Mouse (Mus musculus): ENCODE results near the gene Rbck1. TPM values are rescaled to one million over a fixed set of nuclear protein-coding genes. Genes with fewer than 3 reads are reported as not detected.

Rbck1 gene
- polyA plus RNA-seq, 1 experiment from 2014 or later, result 31.0 TPM

- Histone ChIP-seq H3K4me2 (ENCODE audit: low read depth, low read length) (no peak overlapping the region), H3K4me3 (ENCODE audit: low read depth, low read length) (no peak overlapping the region), H3K27me3 (ENCODE audit: insufficient read depth, low read length) (no peaks in the 10 kb centered on the region), H3K36me3 (replicated peaks; ENCODE audit: insufficient read depth, low read length) (peaks cover 54% of the 10 kb centered on the region), H3K9ac (replicated peaks) (no peak overlapping the region), H3K27ac (ENCODE audit: low read depth) (no peak overlapping the region), H3K4me1 (ENCODE audit: insufficient read depth) (peaks cover 13% of the 10 kb centered on the region), H3K9me3 (ENCODE audit: low read length) (no peaks in the 10 kb centered on the region)
- no peak for DNase-seq
- no peak for ATAC-seq
- WGBS (ENCODE audit: insufficient replicate concordance), result 82% methylated on average over 8 of the region's 8 CpGs
- TF ChIP-seq CTCF (IDR thresholded peaks at IDR 0.05; ENCODE audit: low read depth) (no peak), EP300 (IDR thresholded peaks at IDR 0.05; ENCODE audit: low read depth) (no peak)
Measured at GRCm38 (mm10) chr2:152326654-152327053, 5.8 kb downstream of the Rbck1 start.

DNA sequence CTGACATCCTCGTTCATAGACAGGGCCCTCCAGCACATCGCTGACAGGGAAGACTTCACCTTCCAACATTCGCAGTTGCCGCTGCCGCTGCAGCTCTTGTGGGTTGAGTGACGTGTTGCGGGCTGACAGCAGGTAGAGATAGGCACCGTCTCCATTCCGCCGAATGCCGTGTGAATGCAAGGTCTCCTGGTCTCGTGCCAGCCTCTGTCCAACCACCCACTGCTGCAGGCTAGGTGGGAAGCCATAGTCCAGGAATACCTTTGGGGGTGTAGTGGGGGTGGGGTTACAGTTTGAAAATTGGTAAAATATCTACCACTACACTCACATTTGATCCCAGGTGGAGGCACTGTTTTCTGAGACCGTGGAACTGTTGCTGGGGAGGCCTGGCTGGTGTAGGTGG lies 6.3 kb downstream of the Rbck1 start:
- Histone ChIP-seq H3K27me3 (ENCODE audit: insufficient read depth, low read length) (no peaks in the 10 kb centered on the region), H3K9ac (replicated peaks) (no peak overlapping the region), H3K36me3 (replicated peaks; ENCODE audit: insufficient read depth, low read length) (peaks cover 56% of the 10 kb centered on the region), H3K4me2 (ENCODE audit: low read depth, low read length) (no peak overlapping the region), H3K27ac (ENCODE audit: low read depth) (no peak overlapping the region), H3K9me3 (ENCODE audit: low read length) (no peaks in the 10 kb centered on the region), H3K4me1 (ENCODE audit: insufficient read depth) (peaks cover 10% of the 10 kb centered on the region), H3K4me3 (ENCODE audit: low read depth, low read length) (no peak overlapping the region)
- TF ChIP-seq CTCF (IDR thresholded peaks at IDR 0.05; ENCODE audit: low read depth), result no peak
- no peak for TF ChIP-seq EP300 (IDR thresholded peaks at IDR 0.05; ENCODE audit: low read depth)
- DNase-seq (no peak), ATAC-seq (no peak)
- whole genome bisulfite sequencing (ENCODE audit: insufficient replicate concordance), result 91% methylated on average over 13 of the region's 13 CpGs

- no peaks in the 10 kb centered on the region for H3K4me1 ChIP-seq (ENCODE audit: insufficient read depth)
- H3K9me3 ChIP-seq (ENCODE audit: low read length), result no peaks in the 10 kb centered on the region
- H3K36me3 ChIP-seq (replicated peaks; ENCODE audit: insufficient read depth, low read length), result peaks cover 62% of the 10 kb centered on the region
- H3K4me2 ChIP-seq (ENCODE audit: low read depth, low read length), result no peak overlapping the region
- no peak overlapping the region for H3K4me3 ChIP-seq (ENCODE audit: low read depth, low read length)
- no peak for DNase-seq
- no peak overlapping the region for H3K27ac ChIP-seq (ENCODE audit: low read depth)
- no peak overlapping the region for H3K9ac ChIP-seq (replicated peaks)
- WGBS (ENCODE audit: insufficient replicate concordance), result 82% methylated on average over 3 of the region's 3 CpGs
- ATAC-seq, result no peak
- TF ChIP-seq CTCF (IDR thresholded peaks at IDR 0.05; ENCODE audit: low read depth), result no peak
- no peak for TF ChIP-seq EP300 (IDR thresholded peaks at IDR 0.05; ENCODE audit: low read depth)
- H3K27me3 ChIP-seq (ENCODE audit: insufficient read depth, low read length), result no peaks in the 10 kb centered on the region
Measured at GRCm38 (mm10) chr2:152324842-152325241, 7.6 kb downstream of the Rbck1 start.

GRCm38 (mm10) chr2:152323971-152324370 lies 8.5 kb downstream of the Rbck1 start:
- H3K4me3 ChIP-seq (ENCODE audit: low read depth, low read length), result no peak overlapping the region
- DNase-seq, result no peak
- peaks cover 63% of the 10 kb centered on the region for H3K36me3 ChIP-seq (replicated peaks; ENCODE audit: insufficient read depth, low read length)

DNA sequence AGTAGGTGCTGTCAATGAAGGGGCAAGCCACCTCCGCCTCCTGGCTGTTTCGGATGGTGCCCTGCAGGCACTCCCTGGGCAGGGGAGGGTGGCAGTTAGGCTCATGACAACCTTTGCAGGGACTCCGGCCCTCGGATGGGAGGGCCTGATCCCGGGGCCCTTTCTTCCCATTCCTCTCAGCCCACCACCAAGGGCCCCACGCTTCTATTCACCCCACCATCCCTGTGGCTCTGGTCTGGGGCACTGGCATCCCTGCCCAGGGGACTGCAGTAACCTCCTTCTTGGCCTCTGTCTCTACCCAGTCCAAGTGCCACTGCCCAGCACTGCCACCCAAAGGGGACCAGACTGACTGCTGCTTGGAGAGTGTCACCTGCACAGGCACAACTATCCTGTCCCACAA lies 10.3 kb downstream of the Rbck1 start:
- WGBS (ENCODE audit: insufficient replicate concordance), result 89% methylated on average over 6 of the region's 6 CpGs
- Histone ChIP-seq H3K36me3 (replicated peaks; ENCODE audit: insufficient read depth, low read length) (peaks cover 68% of the 10 kb centered on the region), H3K4me1 (ENCODE audit: insufficient read depth) (no peaks in the 10 kb centered on the region), H3K9me3 (ENCODE audit: low read length) (no peaks in the 10 kb centered on the region), H3K27me3 (ENCODE audit: insufficient read depth, low read length) (no peaks in the 10 kb centered on the region), H3K9ac (replicated peaks) (no peak overlapping the region), H3K4me3 (ENCODE audit: low read depth, low read length) (no peak overlapping the region), H3K4me2 (ENCODE audit: low read depth, low read length) (no peak overlapping the region), H3K27ac (ENCODE audit: low read depth) (no peak overlapping the region)
- no peak for DNase-seq
- TF ChIP-seq EP300 (IDR thresholded peaks at IDR 0.05; ENCODE audit: low read depth) (no peak), CTCF (IDR thresholded peaks at IDR 0.05; ENCODE audit: low read depth) (no peak)
- ATAC-seq, result no peak

More at GRCm38 (mm10) chr2:152323971-152324370, 8.5 kb downstream of the Rbck1 start:
- Histone ChIP-seq H3K27me3 (ENCODE audit: insufficient read depth, low read length) (no peaks in the 10 kb centered on the region), H3K27ac (ENCODE audit: low read depth) (no peak overlapping the region), H3K9me3 (ENCODE audit: low read length) (no peaks in the 10 kb centered on the region), H3K4me2 (ENCODE audit: low read depth, low read length) (no peak overlapping the region), H3K9ac (replicated peaks) (no peak overlapping the region), H3K4me1 (ENCODE audit: insufficient read depth) (no peaks in the 10 kb centered on the region)
- WGBS (ENCODE audit: insufficient replicate concordance), result 91% methylated on average over 14 of the region's 14 CpGs
- no peak for TF ChIP-seq CTCF (IDR thresholded peaks at IDR 0.05; ENCODE audit: low read depth)
- no peak for TF ChIP-seq EP300 (IDR thresholded peaks at IDR 0.05; ENCODE audit: low read depth)
- ATAC-seq, result no peak

DNA sequence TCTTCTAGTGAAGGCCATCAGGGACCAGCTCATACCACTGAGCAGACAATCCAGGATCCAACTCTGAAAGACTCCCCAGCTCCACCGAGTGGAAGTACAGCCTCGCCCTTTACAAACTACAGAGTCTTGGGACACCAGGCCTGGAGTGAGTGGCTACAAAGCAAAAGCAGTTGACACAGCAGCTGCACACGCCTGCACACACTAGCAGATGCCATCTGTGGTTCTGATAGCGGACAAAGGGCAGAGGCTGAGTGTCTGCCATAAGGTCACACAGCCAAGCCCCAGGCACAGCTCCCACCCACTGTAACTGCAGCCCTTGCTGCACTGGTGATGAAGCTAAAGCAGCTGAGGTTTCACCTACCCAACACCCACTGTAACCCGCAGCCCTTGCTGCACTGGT lies 10.9 kb downstream of the Rbck1 start:
- H3K36me3 ChIP-seq (replicated peaks; ENCODE audit: insufficient read depth, low read length), result peaks cover 68% of the 10 kb centered on the region
- TF ChIP-seq CTCF (IDR thresholded peaks at IDR 0.05; ENCODE audit: low read depth) (no peak), EP300 (IDR thresholded peaks at IDR 0.05; ENCODE audit: low read depth) (no peak)
- DNase-seq (no peak), ATAC-seq (no peak)
- no peak overlapping the region for H3K4me3 ChIP-seq (ENCODE audit: low read depth, low read length)
- no peak overlapping the region for H3K4me2 ChIP-seq (ENCODE audit: low read depth, low read length)
- no peaks in the 10 kb centered on the region for H3K9me3 ChIP-seq (ENCODE audit: low read length)
- H3K27me3 ChIP-seq (ENCODE audit: insufficient read depth, low read length), result no peaks in the 10 kb centered on the region
- no peak overlapping the region for H3K27ac ChIP-seq (ENCODE audit: low read depth)
- no peak overlapping the region for H3K9ac ChIP-seq (replicated peaks)
- 76% methylated on average over 5 of the region's 5 CpGs for WGBS (ENCODE audit: insufficient replicate concordance)
- no peaks in the 10 kb centered on the region for H3K4me1 ChIP-seq (ENCODE audit: insufficient read depth)

GRCm38 (mm10) chr2:152317054-152317453 lies 15.4 kb downstream of the Rbck1 start:
- H3K4me2 ChIP-seq (ENCODE audit: low read depth, low read length), result no peak overlapping the region
- H3K4me3 ChIP-seq (ENCODE audit: low read depth, low read length), result no peak overlapping the region
- H3K9me3 ChIP-seq (ENCODE audit: low read length), result no peaks in the 10 kb centered on the region
- H3K27me3 ChIP-seq (ENCODE audit: insufficient read depth, low read length), result no peaks in the 10 kb centered on the region
- no peak for ATAC-seq
- no peak overlapping the region for H3K9ac ChIP-seq (replicated peaks)
- TF ChIP-seq CTCF (IDR thresholded peaks at IDR 0.05; ENCODE audit: low read depth) (no peak), EP300 (IDR thresholded peaks at IDR 0.05; ENCODE audit: low read depth) (no peak)
- H3K27ac ChIP-seq (ENCODE audit: low read depth), result no peak overlapping the region
- peaks cover 68% of the 10 kb centered on the region for H3K36me3 ChIP-seq (replicated peaks; ENCODE audit: insufficient read depth, low read length)
- DNase-seq, result no peak
- 79% methylated on average over 6 of the region's 6 CpGs for WGBS (ENCODE audit: insufficient replicate concordance)
- no peaks in the 10 kb centered on the region for H3K4me1 ChIP-seq (ENCODE audit: insufficient read depth)
